24 mouse cellular contexts compared by ENCODE assay signal in genomic region chr12:21274446-21274845, GRCm38 (mm10). TPM values are rescaled to one million over a fixed set of nuclear protein-coding genes. Genes with fewer than 3 reads are reported as not detected.
A peak's percentile ranks its signal among the peaks of the same experiment; 100 is the strongest.
DNase-seq lines count a peak whose midpoint lies in the region; ATAC-seq and TF ChIP-seq lines count a peak whose summit lies in the region.
"Had no signal": no experiment of that assay in that cellular context is flagged by ENCODE, and none has a peak within 500 bp of the region (broad histone marks: within the 10 kb centered on the region; RNA-seq: fewer than 3 reads in every experiment).

No protein-coding gene starts in this region.

- H3K4me2 ChIP-seq in liver, embryonic 12.5 days = no peak overlapping the region
- H3K4me2 ChIP-seq in hindbrain, postnatal 0 days (ENCODE audit: low read depth, low read length) = no peak overlapping the region
- H3K4me2 ChIP-seq: embryonic facial prominence, embryonic 13.5 days; forebrain, embryonic 13.5 days; limb, embryonic 15.5 days; liver, embryonic 15.5 days; lung, embryonic 15.5 days; neural tube, embryonic 12.5 days had no signal

- TF ChIP-seq CTCF in hindbrain, postnatal 0 days (IDR thresholded peaks at IDR 0.05; ENCODE audit: low read depth) = no peak

- no peaks in the 10 kb centered on the region for H3K27me3 ChIP-seq in liver, embryonic 12.5 days (replicated peaks)
- H3K27me3 ChIP-seq in hindbrain, postnatal 0 days (ENCODE audit: insufficient read depth, low read length) = no peaks in the 10 kb centered on the region
- H3K27me3 ChIP-seq: embryonic facial prominence, embryonic 13.5 days; forebrain, embryonic 13.5 days; limb, embryonic 15.5 days; liver, embryonic 15.5 days; lung, embryonic 15.5 days; megakaryocyte, embryonic 14.5 days; neural tube, embryonic 12.5 days had no signal

- H3K4me1 ChIP-seq in liver, embryonic 12.5 days = no peaks in the 10 kb centered on the region
- H3K4me1 ChIP-seq in hindbrain, postnatal 0 days (ENCODE audit: insufficient read depth, low read length) = no peaks in the 10 kb centered on the region
- H3K4me1 ChIP-seq: embryonic facial prominence, embryonic 13.5 days; forebrain, embryonic 13.5 days; limb, embryonic 15.5 days; liver, embryonic 15.5 days; lung, embryonic 15.5 days; neural tube, embryonic 12.5 days had no signal

- H3K9ac ChIP-seq in liver, embryonic 12.5 days = no peak overlapping the region
- H3K9ac ChIP-seq in hindbrain, postnatal 0 days (replicated peaks; ENCODE audit: low read length) = no peak overlapping the region
- H3K9ac ChIP-seq: embryonic facial prominence, embryonic 13.5 days; forebrain, embryonic 13.5 days; limb, embryonic 15.5 days; liver, embryonic 15.5 days; lung, embryonic 15.5 days; neural tube, embryonic 12.5 days had no signal

- H3K27ac ChIP-seq in liver, embryonic 12.5 days = no peak overlapping the region
- H3K27ac ChIP-seq in hindbrain, postnatal 0 days = no peak overlapping the region
- H3K27ac ChIP-seq: embryonic facial prominence, embryonic 13.5 days; forebrain, embryonic 13.5 days; gastrocnemius, adult 2 months; kidney, postnatal 0 days; limb, embryonic 15.5 days; liver, embryonic 15.5 days; lung, embryonic 15.5 days; neural tube, embryonic 12.5 days had no signal

- DNase-seq in left cerebral cortex, postnatal 4 days = peak; percentile 29
- no peak for DNase-seq in left cerebral cortex, postnatal 36 days (ENCODE audit: low spot score in 2 of 2)
- peak; percentile 68 for DNase-seq in cerebellum, adult 11 months
- DNase-seq in cerebellum, adult 9-11 months = peak; percentile 84
- DNase-seq in hindbrain, postnatal 0 days (ENCODE audit: low spot score) = no peak
- DNase-seq in frontal cortex, postnatal 25 days (ENCODE audit: low spot score in 2 of 2) = no peak
- DNase-seq: embryo, embryonic 11 days; gastrocnemius, adult 2 months; layer of hippocampus, adult 9-11 months; lung, postnatal 36 days; midbrain, embryonic 14.5 days; retina, postnatal 1 day; thymus, postnatal 14 days had no signal

- no peak for ATAC-seq in liver, embryonic 12.5 days
- ATAC-seq in hindbrain, postnatal 0 days = no peak
- ATAC-seq: forebrain, embryonic 13.5 days; intestine, postnatal 0 days had no signal

- intact Hi-C loops in left cerebral cortex, postnatal 4 days (cut with DNase I) = no loop called here
- intact Hi-C loops in left cerebral cortex, postnatal 36 days (cut with DNase I) = no loop called here

- no peak overlapping the region for H3K4me3 ChIP-seq in liver, embryonic 12.5 days
- H3K4me3 ChIP-seq in hindbrain, postnatal 0 days (ENCODE audit: low read length) = no peak overlapping the region
- H3K4me3 ChIP-seq: embryonic facial prominence, embryonic 13.5 days; erythroblast, embryonic 14.5 days; forebrain, embryonic 13.5 days; gastrocnemius, adult 2 months; limb, embryonic 15.5 days; liver, embryonic 15.5 days; lung, embryonic 15.5 days; megakaryocyte, embryonic 14.5 days; neural tube, embryonic 12.5 days had no signal

- 72% methylated on average over 7 of the region's 7 CpGs for WGBS in liver, embryonic 12.5 days (ENCODE audit: insufficient replicate concordance)
- WGBS in hindbrain, postnatal 0 days = 55% methylated on average over 7 of the region's 7 CpGs

- H3K9me3 ChIP-seq in liver, embryonic 12.5 days (replicated peaks) = no peaks in the 10 kb centered on the region
- no peaks in the 10 kb centered on the region for H3K9me3 ChIP-seq in hindbrain, postnatal 0 days (ENCODE audit: low read length)
- H3K9me3 ChIP-seq: embryonic facial prominence, embryonic 13.5 days; forebrain, embryonic 13.5 days; limb, embryonic 15.5 days; liver, embryonic 15.5 days; lung, embryonic 15.5 days; megakaryocyte, embryonic 14.5 days; neural tube, embryonic 12.5 days had no signal

- peaks cover 50% of the 10 kb centered on the region for H3K36me3 ChIP-seq in liver, embryonic 12.5 days
- H3K36me3 ChIP-seq in hindbrain, postnatal 0 days (ENCODE audit: insufficient read depth, low read length) = peaks cover 21% of the 10 kb centered on the region

RNA-seq across cellular contexts. Expression of gene Cpsf3, which starts 10.7 kb away (rescaled TPM):
- 10 to 100 TPM; 54.6 to 58.0 TPM for total RNA-seq in left cerebral cortex, postnatal 4 days (2021)
- 10 to 100 TPM; 42.2 to 47.4 TPM for total RNA-seq in left cerebral cortex, postnatal 36 days (2021)
- polyA plus RNA-seq in liver, embryonic 12.5 days (2016; fragmentation: Nextera tagmentation; extraction: Ambion mirVana) = 68.3 and 72.6 TPM in 2 replicates
- 39.6 and 41.7 TPM in 2 replicates for total RNA-seq in hindbrain, postnatal 0 days (2014; rRNA removed)
- polyA plus RNA-seq in hindbrain, postnatal 0 days (2015; fragmentation: Nextera tagmentation; extraction: Ambion mirVana) = 69.5 and 69.7 TPM in 2 replicates

RNA-seq across cellular contexts. Expression of gene Itgb1bp1, which starts 11.6 kb away (rescaled TPM):
- total RNA-seq in left cerebral cortex, postnatal 4 days (2021) = 10 to 100 TPM; 33.4 to 35.3 TPM
- 10 to 100 TPM; 31.2 to 34.3 TPM for total RNA-seq in left cerebral cortex, postnatal 36 days (2021)
- polyA plus RNA-seq in liver, embryonic 12.5 days (2016; fragmentation: Nextera tagmentation; extraction: Ambion mirVana) = 27.9 and 30.3 TPM in 2 replicates
- total RNA-seq in hindbrain, postnatal 0 days (2014; rRNA removed) = 20.8 and 21.1 TPM in 2 replicates
- polyA plus RNA-seq in hindbrain, postnatal 0 days (2015; fragmentation: Nextera tagmentation; extraction: Ambion mirVana) = 37.0 and 38.5 TPM in 2 replicates

RNA-seq across cellular contexts. Expression of gene Iah1, which starts 41.7 kb away (rescaled TPM):
- total RNA-seq in left cerebral cortex, postnatal 4 days (2021) = 10 to 100 TPM; 18.7 to 22.2 TPM
- total RNA-seq in left cerebral cortex, postnatal 36 days (2021) = 10 to 100 TPM; 12.7 to 14.5 TPM
- 31.4 and 31.9 TPM in 2 replicates for polyA plus RNA-seq in liver, embryonic 12.5 days (2016; fragmentation: Nextera tagmentation; extraction: Ambion mirVana)
- total RNA-seq in hindbrain, postnatal 0 days (2014; rRNA removed) = 33.1 and 33.2 TPM in 2 replicates
- polyA plus RNA-seq in hindbrain, postnatal 0 days (2015; fragmentation: Nextera tagmentation; extraction: Ambion mirVana) = 31.2 and 37.0 TPM in 2 replicates

Comparison
In these comparisons a context has a peak if more than half of its experiments do, and no peak if none do; other contexts are left out.
1. DNase-seq: peak in left cerebral cortex, postnatal 4 days (single experiment), cerebellum, adult 11 months (single experiment) and cerebellum, adult 9-11 months (single experiment); none in left cerebral cortex, postnatal 36 days (0 of 2), hindbrain, postnatal 0 days (single experiment) and frontal cortex, postnatal 25 days (0 of 2).